22 mouse cellular contexts compared by ENCODE assay signal in genomic region chr2:68269646-68270045, GRCm38 (mm10).
DNase-seq lines count a peak whose midpoint lies in the region; ATAC-seq and TF ChIP-seq lines count a peak whose summit lies in the region.
"Had no signal": no experiment of that assay in that cellular context is flagged by ENCODE, and none has a peak within 500 bp of the region (broad histone marks: within the 10 kb centered on the region; RNA-seq: fewer than 3 reads in every experiment).

No protein-coding gene starts in this region.

- H3K27ac ChIP-seq in forebrain, embryonic 10.5 days: no peak overlapping the region
- H3K27ac ChIP-seq in forebrain, embryonic 11.5 days (ENCODE audit: low read depth, low read length): no peak overlapping the region
- H3K27ac ChIP-seq in heart, embryonic 12.5 days (ENCODE audit: poor library complexity, severe bottlenecking): no peak overlapping the region
- 0 out of 2 replicates have a peak overlapping the region, but pooled peaks have one; percentile 2 for H3K27ac ChIP-seq in heart, postnatal 0 days (ENCODE audit: low read depth)

- H3K9me3 ChIP-seq in forebrain, embryonic 10.5 days: no peaks in the 10 kb centered on the region
- no peaks in the 10 kb centered on the region for H3K9me3 ChIP-seq in forebrain, embryonic 11.5 days (ENCODE audit: control insufficient read depth, low read length)
- no peaks in the 10 kb centered on the region for H3K9me3 ChIP-seq in heart, embryonic 12.5 days (replicated peaks)
- no peaks in the 10 kb centered on the region for H3K9me3 ChIP-seq in heart, postnatal 0 days (replicated peaks; ENCODE audit: control insufficient read depth, low read length)

- H3K27me3 ChIP-seq in forebrain, embryonic 10.5 days (ENCODE audit: poor library complexity, severe bottlenecking): no peaks in the 10 kb centered on the region
- H3K27me3 ChIP-seq in forebrain, embryonic 11.5 days (ENCODE audit: control insufficient read depth, insufficient read depth, low read length): no peaks in the 10 kb centered on the region
- H3K27me3 ChIP-seq in heart, embryonic 12.5 days (replicated peaks): no peaks in the 10 kb centered on the region
- H3K27me3 ChIP-seq in heart, postnatal 0 days (ENCODE audit: control insufficient read depth, insufficient read depth, low read length): no peaks in the 10 kb centered on the region
- H3K27me3 ChIP-seq: CH12.LX, Patski had no signal

- ATAC-seq in forebrain, embryonic 11.5 days (replicated peaks; ENCODE audit: low FRiP score): no peak
- no peak for ATAC-seq in heart, embryonic 12.5 days (ENCODE audit: insufficient number of reproducible peaks, low FRiP score)
- ATAC-seq in heart, postnatal 0 days (ENCODE audit: insufficient read depth, low read depth): peak; percentile 53; the same call in 1 of the 2 replicates
- ATAC-seq: activated CD4-positive, CD25-positive, alpha-beta regulatory T cell, adult 4 months; CD4-positive, CD25-positive, alpha-beta regulatory T cell, adult 4 months; Patski had no signal

- TF ChIP-seq EP300 in heart, postnatal 0 days (IDR thresholded peaks at IDR 0.05; ENCODE audit: low read depth): no peak

- no peaks in the 10 kb centered on the region for H3K4me1 ChIP-seq in forebrain, embryonic 10.5 days
- no peaks in the 10 kb centered on the region for H3K4me1 ChIP-seq in forebrain, embryonic 11.5 days (replicated peaks; ENCODE audit: control insufficient read depth, insufficient read depth, low read length)
- peaks cover 3% of the 10 kb centered on the region; the same call in 1 of the 2 replicates for H3K4me1 ChIP-seq in heart, embryonic 12.5 days (replicated peaks)
- 0 out of 2 replicates have a peak, but pooled peaks cover 4% of the 10 kb centered on the region for H3K4me1 ChIP-seq in heart, postnatal 0 days (ENCODE audit: control insufficient read depth, insufficient read depth)

- WGBS in forebrain, embryonic 10.5 days: 97% methylated on average over 4 of the region's 4 CpGs
- 95% methylated on average over 4 of the region's 4 CpGs for WGBS in forebrain, embryonic 11.5 days
- WGBS in heart, embryonic 12.5 days: 76% methylated on average over 4 of the region's 4 CpGs
- WGBS in heart, postnatal 0 days: 52% methylated on average over 4 of the region's 4 CpGs

- DNase-seq in forebrain, embryonic 10.5 days (ENCODE audit: extremely low spot score, low spot score): peak; percentile 8
- no peak for DNase-seq in forebrain, embryonic 11.5 days (ENCODE audit: low spot score)
- peak; percentile 75 for DNase-seq in heart, adult 11 months
- DNase-seq in heart, postnatal 0 days (ENCODE audit: low spot score): no peak
- no peak for DNase-seq in heart, postnatal 4 days
- DNase-seq in testis, postnatal 10 days (ENCODE audit: low spot score): peak; percentile 12
- no peak for DNase-seq in testis, postnatal 14 days (ENCODE audit: low spot score)
- DNase-seq: adrenal gland, adult 2 months; adrenal gland, adult 8-10 months; adrenal gland, postnatal 10 days; adrenal gland, postnatal 14 days; adrenal gland, postnatal 25 days; adrenal gland, postnatal 36 days; B cell, adult 2 months; cerebellum, adult 11 months; cerebellum, adult 11-12 months had no signal

- H3K4me3 ChIP-seq in forebrain, embryonic 10.5 days: no peak overlapping the region
- no peak overlapping the region for H3K4me3 ChIP-seq in forebrain, embryonic 11.5 days (ENCODE audit: low read depth, low read length)
- H3K4me3 ChIP-seq in heart, embryonic 12.5 days: no peak overlapping the region
- no peak overlapping the region for H3K4me3 ChIP-seq in heart, postnatal 0 days (ENCODE audit: low read depth, low read length)

- no peak overlapping the region for H3K9ac ChIP-seq in forebrain, embryonic 11.5 days (ENCODE audit: low read length)
- H3K9ac ChIP-seq in heart, embryonic 12.5 days: no peak overlapping the region
- no peak overlapping the region for H3K9ac ChIP-seq in heart, postnatal 0 days (replicated peaks; ENCODE audit: low read depth, low read length)

- TF ChIP-seq CTCF in heart, postnatal 0 days (IDR thresholded peaks at IDR 0.05; ENCODE audit: low read depth): no peak

- peaks cover 24% of the 10 kb centered on the region for H3K36me3 ChIP-seq in forebrain, embryonic 10.5 days (replicated peaks)
- no peaks in the 10 kb centered on the region for H3K36me3 ChIP-seq in forebrain, embryonic 11.5 days (ENCODE audit: control insufficient read depth, insufficient read depth, low read length)
- H3K36me3 ChIP-seq in heart, embryonic 12.5 days: peaks cover 26% of the 10 kb centered on the region
- H3K36me3 ChIP-seq in heart, postnatal 0 days (replicated peaks; ENCODE audit: control insufficient read depth, insufficient read depth, low read length): peaks cover 27% of the 10 kb centered on the region
- H3K36me3 ChIP-seq: G1E had no signal

- no peak overlapping the region for H3K4me2 ChIP-seq in forebrain, embryonic 11.5 days (ENCODE audit: low read depth, low read length, severe bottlenecking)
- no peak overlapping the region for H3K4me2 ChIP-seq in heart, embryonic 12.5 days
- H3K4me2 ChIP-seq in heart, postnatal 0 days (ENCODE audit: low read depth, low read length): no peak overlapping the region

Comparison
In these comparisons a context has a peak if more than half of its experiments do, and no peak if none do; other contexts are left out.
1. DNase-seq: peak in forebrain, embryonic 10.5 days (single experiment), heart, adult 11 months (single experiment) and testis, postnatal 10 days (single experiment); none in forebrain, embryonic 11.5 days (single experiment), heart, postnatal 0 days (single experiment), heart, postnatal 4 days (single experiment) and testis, postnatal 14 days (single experiment).